Mouse (Mus musculus) stomach, embryonic 14.5 days (tissue): Measurements from ENCODE around the gene Fgd3. TPM values are rescaled to one million over a fixed set of nuclear protein-coding genes. Genes with fewer than 3 reads are reported as not detected.

Source experiments
- ATAC-seq: fragments of 200-750 bp; cut with Nextera tagmentation; 2 replicates; pipeline ENCODE4 v1.8.0; 2017; ENCODE audit warnings: low read depth, moderate TSS enrichment; ENCODE audit not compliant: insufficient number of reproducible peaks, insufficient read depth, low FRiP score
- H3K27ac ChIP-seq: fragments of 300-500 bp; sonication (generic); 2 replicates; pipeline ENCODE4 v1.5.1; 2014; ENCODE audit warnings: mild to moderate bottlenecking, low read length, moderate library complexity, mixed read lengths
- H3K27me3 ChIP-seq: fragments of 300-500 bp; sonication (generic); 2 replicates; pipeline ENCODE4 v1.6.1; 2014; ENCODE audit warnings: low read length, control low read depth, mixed read lengths; ENCODE audit not compliant: control insufficient read depth, insufficient read depth
- H3K36me3 ChIP-seq: fragments of 300-500 bp; sonication (generic); 2 replicates; pipeline ENCODE4 v1.6.1; 2014; ENCODE audit warnings: mild to moderate bottlenecking, control low read depth, low read length, moderate library complexity, mixed read lengths; ENCODE audit not compliant: control insufficient read depth, insufficient read depth
- H3K4me1 ChIP-seq: fragments of 300-500 bp; sonication (generic); 2 replicates; pipeline ENCODE4 v1.6.1; 2014; ENCODE audit warnings: low read length, control low read depth, mixed read lengths; ENCODE audit not compliant: control insufficient read depth, insufficient read depth
- H3K4me2 ChIP-seq: fragments of 300-500 bp; sonication (generic); replicated peaks from 2 replicates; pipeline ENCODE4 v1.6.1; 2014; ENCODE audit warnings: low read depth, low read length, control low read depth
- H3K4me3 ChIP-seq: fragments of 300-500 bp; sonication (generic); 2 replicates; pipeline ENCODE4 v1.5.1; 2014; ENCODE audit warnings: low read depth, low read length, control low read depth
- H3K9ac ChIP-seq: fragments of 300-500 bp; sonication (generic); replicated peaks from 2 replicates; pipeline ENCODE4 v1.6.1; 2014; ENCODE audit warnings: low read depth, mild to moderate bottlenecking, control low read depth, low read length, moderate library complexity, mixed read lengths
- H3K9me3 ChIP-seq: fragments of 300-500 bp; sonication (generic); 2 replicates; pipeline ENCODE4 v1.6.1; 2016; ENCODE audit warnings: low read depth, low read length, control low read depth; ENCODE audit not compliant: control insufficient read depth
- WGBS: fragments of 180-500 bp; shearing (Covaris S2); extraction: QIAGEN DNeasy Blood & Tissue Kit; methylation state at CpG from one replicate; pipeline ENCODE4 v1.1.7; 2014; 5-methylcytosine and 5-hydroxymethylcytosine counted together
- polyA plus RNA-seq: library from polyadenylated mRNA; unstranded; fragments of >200 nt; fragmentation: Nextera tagmentation; extraction: Ambion mirVana; gene quantifications from 2 replicates; pipeline ENCODE4 v1.2.1, GENCODE M21; 2014

Gene Fgd3
- polyA plus RNA-seq, 1 experiment from 2014 or later = 0.51 TPM

DNA sequence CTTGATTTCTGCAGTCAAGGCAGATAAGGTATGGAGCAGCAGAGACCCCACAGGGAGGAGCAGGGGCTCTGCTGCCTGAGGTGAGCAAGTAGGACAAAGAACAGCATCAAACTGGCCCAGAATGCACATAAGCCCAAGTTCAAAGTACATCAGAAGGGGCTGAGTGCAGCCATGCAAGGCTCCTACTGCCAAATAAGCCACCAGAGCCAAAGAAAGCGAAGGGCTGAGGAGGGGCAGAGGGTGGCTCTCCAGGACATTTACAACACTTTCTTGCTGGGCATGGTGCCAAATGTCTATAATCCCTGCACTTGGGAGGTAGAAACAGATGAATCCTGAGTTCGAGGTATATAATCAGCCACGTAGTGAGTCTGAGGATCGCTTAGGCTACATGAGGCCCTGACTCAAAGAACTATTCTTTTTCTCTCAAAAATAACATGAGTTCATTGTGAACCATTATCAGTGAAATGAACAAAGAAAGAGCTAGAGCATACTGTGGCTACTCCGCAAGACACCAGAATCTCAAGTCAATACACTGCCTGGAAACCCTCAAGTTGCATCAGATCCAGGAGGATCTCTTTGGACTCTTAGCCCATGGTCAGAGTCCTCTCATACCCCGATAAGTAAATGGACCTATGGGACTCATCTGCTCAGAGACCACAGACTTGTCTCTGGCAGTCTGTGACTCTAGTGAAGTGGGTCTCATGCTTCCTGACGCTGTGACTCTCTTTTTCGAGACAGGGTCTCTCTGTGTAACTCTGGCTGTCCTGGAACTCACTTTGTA is 86.1 kb downstream of the Fgd3 start:
- WGBS = 87% methylated on average over 8 of the region's 8 CpGs

DNA sequence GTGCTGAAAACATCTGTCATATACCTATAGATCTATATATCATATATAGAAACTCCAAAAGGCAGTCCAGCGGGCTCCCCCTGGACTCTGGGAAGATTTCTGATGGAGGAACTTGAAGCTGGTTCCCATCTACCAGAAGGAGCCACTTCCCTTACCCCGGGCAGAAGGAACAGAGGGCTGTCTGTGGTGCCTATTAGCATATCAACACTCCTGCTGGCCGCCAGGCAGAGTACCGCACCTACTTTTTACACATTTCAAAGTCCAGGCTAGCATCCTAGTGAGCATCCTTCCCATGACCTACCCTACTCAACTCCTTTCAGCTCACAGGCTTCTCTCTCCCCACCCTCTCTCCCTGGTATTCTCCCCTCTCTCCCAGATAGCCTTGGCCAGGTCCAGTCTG is 94.5 kb downstream of the Fgd3 start:
- Histone ChIP-seq H3K36me3 (no peaks in the 10 kb centered on the region), H3K9me3 (no peaks in the 10 kb centered on the region; the same call in 1 of the 2 replicates), H3K9ac (no peak overlapping the region), H3K27me3 (no peaks in the 10 kb centered on the region), H3K27ac (no peak overlapping the region), H3K4me2 (no peak overlapping the region), H3K4me1 (no peaks in the 10 kb centered on the region), H3K4me3 (no peak overlapping the region)
- no peak for ATAC-seq
- 29% methylated on average over 4 of the region's 4 CpGs for WGBS

More for the DNA sequence above, 86.1 kb downstream of the Fgd3 start:
- Histone ChIP-seq H3K4me3 (no peak overlapping the region), H3K27me3 (no peaks in the 10 kb centered on the region), H3K36me3 (no peaks in the 10 kb centered on the region), H3K9me3 (no peaks in the 10 kb centered on the region), H3K9ac (no peak overlapping the region), H3K27ac (no peak overlapping the region), H3K4me1 (no peaks in the 10 kb centered on the region), H3K4me2 (no peak overlapping the region)
- ATAC-seq = no peak

DNA sequence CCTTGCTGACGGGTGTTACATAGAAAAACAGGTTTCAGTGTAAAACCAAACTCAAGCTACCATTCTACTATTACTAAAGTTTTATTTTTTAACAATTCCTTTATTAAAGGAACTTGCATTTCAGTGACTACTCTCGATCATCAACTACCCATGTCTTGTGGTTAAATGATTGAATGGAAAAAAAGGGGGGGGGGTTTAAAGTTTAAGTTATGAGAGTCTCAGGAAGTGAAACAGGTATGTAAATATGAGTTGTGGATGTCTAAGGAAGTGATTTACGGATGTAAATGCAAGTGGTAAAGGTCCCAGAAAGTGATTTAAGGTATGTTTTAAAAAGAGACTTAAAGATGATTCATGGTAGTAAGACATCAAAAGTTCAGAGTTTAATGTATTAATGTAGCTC is 95.0 kb downstream of the Fgd3 start:
- H3K4me3 ChIP-seq = no peak overlapping the region
- H3K36me3 ChIP-seq = no peaks in the 10 kb centered on the region
- H3K27me3 ChIP-seq = no peaks in the 10 kb centered on the region
- H3K27ac ChIP-seq = no peak overlapping the region
- H3K4me1 ChIP-seq = no peaks in the 10 kb centered on the region
- no peak for ATAC-seq
- no peak overlapping the region for H3K4me2 ChIP-seq
- H3K9ac ChIP-seq = no peak overlapping the region
- WGBS = 46% methylated on average over 3 of the region's 3 CpGs
- H3K9me3 ChIP-seq = no peaks in the 10 kb centered on the region; the same call in 1 of the 2 replicates

DNA sequence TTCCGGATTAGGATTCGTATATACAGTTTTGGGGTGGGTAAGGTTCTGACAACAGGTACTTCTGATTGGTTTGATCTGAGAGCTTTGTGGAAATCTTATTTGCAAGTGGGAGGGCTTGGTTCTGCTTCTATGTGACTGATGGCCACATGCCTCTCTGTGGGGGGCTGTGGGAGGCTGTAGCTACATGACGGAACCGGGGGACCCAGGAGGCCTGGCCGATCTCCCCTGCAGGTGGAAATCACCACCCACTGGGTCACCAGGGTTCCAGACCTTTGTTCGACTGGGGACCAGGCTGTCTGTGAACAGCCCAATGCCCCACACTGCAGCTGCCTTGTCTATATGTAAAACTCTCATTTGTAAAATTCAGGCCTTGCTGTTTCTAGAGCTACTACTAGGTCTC is 95.4 kb downstream of the Fgd3 start:
- ATAC-seq = no peak
- Histone ChIP-seq H3K9me3 (no peaks in the 10 kb centered on the region; the same call in 1 of the 2 replicates), H3K9ac (no peak overlapping the region), H3K4me2 (peak overlapping the region; percentile 23), H3K27me3 (no peaks in the 10 kb centered on the region), H3K36me3 (no peaks in the 10 kb centered on the region), H3K4me1 (no peaks in the 10 kb centered on the region), H3K27ac (no peak overlapping the region), H3K4me3 (no peak overlapping the region)
- WGBS = 21% methylated on average over 6 of the region's 6 CpGs

DNA sequence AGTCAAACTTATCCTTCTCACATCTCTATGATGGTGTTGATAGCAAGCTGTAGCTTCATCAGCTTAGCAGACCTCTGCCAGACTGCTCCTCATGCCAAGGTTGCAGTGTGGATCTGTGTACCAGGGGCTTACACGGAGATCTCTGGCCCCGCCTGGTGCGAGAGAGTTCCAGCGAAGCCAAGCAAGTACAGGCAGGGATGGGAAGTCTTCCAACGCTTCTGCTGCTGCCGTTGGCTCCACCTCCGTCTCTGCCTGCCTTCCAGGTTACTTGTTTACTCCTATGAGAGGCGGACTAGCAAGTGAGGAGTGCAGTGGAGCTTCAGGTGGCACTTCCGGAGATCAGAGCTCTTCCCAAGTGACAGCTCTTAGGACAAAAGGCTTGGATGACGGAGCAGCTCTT is 95.8 kb downstream of the Fgd3 start:
- ATAC-seq = no peak

DNA sequence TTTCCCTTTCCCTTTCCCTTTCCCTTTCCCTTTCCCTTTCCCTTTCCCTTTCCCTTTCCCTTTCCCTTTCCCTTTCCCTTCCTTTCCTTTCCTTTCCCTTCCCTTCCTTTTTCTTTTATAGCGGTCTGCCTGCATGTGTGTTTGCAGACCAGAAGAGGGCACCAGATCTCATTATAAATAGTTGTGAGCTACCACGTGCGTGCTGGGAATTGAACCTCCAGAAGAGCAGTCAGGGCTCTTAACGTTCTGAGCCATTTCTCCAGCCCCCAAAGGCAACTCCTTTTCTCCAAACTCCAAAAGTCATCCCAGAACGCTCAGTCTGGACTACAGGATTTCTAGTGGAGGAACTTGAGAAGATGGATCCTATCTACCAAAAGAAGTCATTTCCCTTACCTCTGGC is 99.2 kb downstream of the Fgd3 start:
- Histone ChIP-seq H3K36me3 (no peaks in the 10 kb centered on the region), H3K4me1 (0 out of 2 replicates have a peak, but pooled peaks cover 4% of the 10 kb centered on the region), H3K27ac (no peak overlapping the region), H3K4me3 (no peak overlapping the region), H3K4me2 (no peak overlapping the region), H3K9me3 (no peaks in the 10 kb centered on the region; the same call in 1 of the 2 replicates), H3K27me3 (no peaks in the 10 kb centered on the region), H3K9ac (no peak overlapping the region)
- 25% methylated on average over 5 of the region's 5 CpGs for WGBS
- no peak for ATAC-seq

More for the DNA sequence above, 95.8 kb downstream of the Fgd3 start:
- Histone ChIP-seq H3K4me1 (no peaks in the 10 kb centered on the region), H3K4me3 (no peak overlapping the region), H3K27ac (no peak overlapping the region), H3K27me3 (no peaks in the 10 kb centered on the region), H3K9ac (no peak overlapping the region), H3K4me2 (peak overlapping the region; percentile 23), H3K9me3 (no peaks in the 10 kb centered on the region; the same call in 1 of the 2 replicates), H3K36me3 (no peaks in the 10 kb centered on the region)
- WGBS = 11% methylated on average over 10 of the region's 10 CpGs

DNA sequence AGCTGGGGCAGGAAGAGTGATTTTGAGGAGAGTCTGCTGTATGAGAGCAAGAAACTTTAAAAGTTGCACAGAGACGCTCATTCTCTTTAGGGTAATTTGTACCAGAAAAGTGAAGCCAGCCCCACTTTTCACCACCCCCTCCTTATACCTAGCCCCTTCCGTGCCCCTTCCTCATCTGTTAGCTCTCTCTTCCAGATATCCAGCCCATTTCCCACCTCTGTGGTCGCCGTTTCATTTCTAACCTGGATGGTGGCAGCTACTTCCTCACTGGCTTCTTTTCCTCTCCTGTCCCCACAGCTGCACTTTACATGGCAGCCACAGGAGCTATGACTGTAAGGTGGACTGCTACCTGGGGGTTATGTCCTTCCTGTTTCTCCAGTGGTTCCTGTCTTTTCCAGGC is 100.7 kb downstream of the Fgd3 start:
- Histone ChIP-seq H3K27me3 (no peaks in the 10 kb centered on the region), H3K9ac (no peak overlapping the region), H3K27ac (no peak overlapping the region), H3K4me1 (peaks cover 13% of the 10 kb centered on the region; the same call in 1 of the 2 replicates), H3K9me3 (no peaks in the 10 kb centered on the region; the same call in 1 of the 2 replicates), H3K4me2 (no peak overlapping the region), H3K36me3 (no peaks in the 10 kb centered on the region), H3K4me3 (no peak overlapping the region)
- no peak for ATAC-seq
- 88% methylated on average over 4 of the region's 4 CpGs for WGBS

DNA sequence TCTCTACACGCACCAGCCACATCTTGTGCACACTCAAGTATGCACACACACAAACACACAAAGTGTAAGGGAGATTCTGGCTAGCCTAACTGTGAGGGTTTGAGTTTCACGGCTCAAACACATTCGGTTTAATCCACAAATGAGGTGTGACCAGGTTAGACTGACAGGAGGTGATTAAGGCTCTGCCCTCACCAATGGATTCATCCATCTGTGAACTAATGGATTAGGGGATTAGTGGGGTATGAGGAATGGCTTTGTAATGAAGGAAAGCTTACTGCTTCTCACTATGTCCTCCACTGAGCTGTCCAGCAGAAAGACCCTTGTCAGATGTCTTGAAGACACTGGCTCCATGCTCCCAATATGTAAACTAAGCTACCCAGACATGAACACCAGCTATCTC is 101.5 kb downstream of the Fgd3 start:
- Histone ChIP-seq H3K9me3 (no peaks in the 10 kb centered on the region; the same call in 1 of the 2 replicates), H3K4me2 (no peak overlapping the region), H3K27ac (no peak overlapping the region), H3K27me3 (no peaks in the 10 kb centered on the region), H3K4me3 (no peak overlapping the region), H3K9ac (no peak overlapping the region), H3K4me1 (peaks cover 13% of the 10 kb centered on the region; the same call in 1 of the 2 replicates), H3K36me3 (no peaks in the 10 kb centered on the region)
- WGBS = 62% methylated on average over 3 of the region's 3 CpGs
- no peak for ATAC-seq
